Mouse (Mus musculus) stomach, embryonic 16.5 days (tissue): Measurements from ENCODE around the gene Zc3h12d. TPM values are rescaled to one million over a fixed set of nuclear protein-coding genes. Genes with fewer than 3 reads are reported as not detected.

Experiments used
- microRNA-seq: library from miRNA; unstranded; fragments of <30 nt; microRNA quantifications from one replicate; pipeline ENCODE4, GENCODE M21; 2016
- polyA plus RNA-seq: library from polyadenylated mRNA; unstranded; fragments of >200 nt; fragmentation: Nextera tagmentation; extraction: Ambion mirVana; gene quantifications from 2 replicates; pipeline ENCODE4 v1.2.1, GENCODE M21; 2015

The Zc3h12d gene
- polyA plus RNA-seq, 1 experiment from 2014 or later, result 0.43 TPM

Small RNA genes lying within 50 kb of the gene (microRNA-seq; reads per million reads assigned to microRNA genes)
- gene Mir5104, result 2.5 reads per million, percentile 13 among the genes with 10 or more reads in this experiment

Other genes with a start within 250 kb of the Zc3h12d start
- 2.3 and 2.9 TPM in 2 replicates for gene Lrp11, start 242.7 kb upstream of the Zc3h12d start, polyA plus RNA-seq
- 34.2 and 34.5 TPM in 2 replicates for gene Nup43, start 165.0 kb upstream of the Zc3h12d start, polyA plus RNA-seq
- gene Pcmt1, start 151.3 kb upstream of the Zc3h12d start, polyA plus RNA-seq, result 105 and 110 TPM in 2 replicates
- gene Lats1, start 151.3 kb upstream of the Zc3h12d start, polyA plus RNA-seq, result 9.4 TPM in 2 replicates
- gene Katna1, start 106.5 kb upstream of the Zc3h12d start, polyA plus RNA-seq, result 57.3 and 57.7 TPM in 2 replicates
- 81.7 and 90.5 TPM in 2 replicates for gene Ginm1, start 39.6 kb upstream of the Zc3h12d start, polyA plus RNA-seq
- gene Ppil4, start 39.6 kb upstream of the Zc3h12d start, polyA plus RNA-seq, result 38.2 and 39.2 TPM in 2 replicates
- 14.5 and 15.5 TPM in 2 replicates for gene Tab2, start 123.8 kb downstream of the Zc3h12d start, polyA plus RNA-seq